Mouse (Mus musculus) granulocyte monocyte progenitor cell, adult 5-6 weeks (primary cell): ENCODE measurements around the gene Pak7. TPM values are rescaled to one million over a fixed set of nuclear protein-coding genes. Genes with fewer than 3 reads are reported as not detected.

Experiments
- ATAC-seq: replicated peaks from 2 replicates; pipeline ENCODE4 v1.8.0; 2016; ENCODE audit warnings: mild to moderate bottlenecking, moderate TSS enrichment, inconsistent platforms; ENCODE audit not compliant: poor library complexity, severe bottlenecking
- total RNA-seq, 2 experiments: library from RNA; stranded (forward) in 1 of 2; stranded (reverse) in 1 of 2; fragments of 200-712, 200-1000 nt in 1 of 2; fragments of >200 nt in 1 of 2; fragmentation: Nextera tagmentation in 1 of 2; gene quantifications; 2 replicates each; pipeline ENCODE4 v1.2.3; 2014 to 2017

The Pak7 gene
- total RNA-seq, 2 experiments from 2014 or later: not detected

DNA sequence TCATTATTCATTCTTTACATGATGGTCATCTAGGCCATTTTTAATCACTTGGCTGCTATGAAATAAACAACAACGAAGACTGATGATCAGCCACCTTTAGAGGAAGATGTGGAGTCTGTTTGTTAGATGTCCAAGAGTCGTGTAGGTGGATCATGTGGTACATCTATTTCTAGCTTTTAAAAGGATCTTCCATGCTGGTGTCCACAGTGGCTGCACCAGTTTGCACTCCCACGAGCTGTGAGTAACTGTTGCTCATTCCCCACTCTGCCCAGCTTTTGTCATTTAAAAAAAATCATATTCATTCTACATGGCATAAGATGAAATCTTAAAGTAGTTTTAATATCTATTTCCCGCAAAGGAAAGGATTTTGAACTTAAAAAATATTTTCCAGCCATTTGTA lies 183.7 kb downstream of the Pak7 start:
- no peak for ATAC-seq

DNA sequence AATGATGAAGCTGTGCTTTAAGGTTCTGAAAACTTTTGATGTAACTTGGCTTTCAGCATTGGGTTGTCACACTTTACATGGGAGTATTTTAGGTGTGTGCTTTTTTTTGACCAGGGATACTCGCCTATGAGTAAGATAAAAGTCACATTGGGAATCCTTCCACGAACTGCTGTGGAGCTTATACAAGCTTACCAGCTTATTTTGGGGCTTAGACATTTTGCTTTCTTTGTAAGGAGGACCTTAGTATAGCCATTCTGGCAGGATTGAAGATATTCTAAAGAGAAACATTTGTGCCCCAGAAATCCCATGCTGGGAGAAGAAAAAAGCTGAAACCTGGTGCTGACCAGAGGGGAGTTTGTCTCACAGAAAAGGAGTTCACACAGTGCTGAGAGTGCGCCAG lies 212.7 kb downstream of the Pak7 start:
- no peak for ATAC-seq

DNA sequence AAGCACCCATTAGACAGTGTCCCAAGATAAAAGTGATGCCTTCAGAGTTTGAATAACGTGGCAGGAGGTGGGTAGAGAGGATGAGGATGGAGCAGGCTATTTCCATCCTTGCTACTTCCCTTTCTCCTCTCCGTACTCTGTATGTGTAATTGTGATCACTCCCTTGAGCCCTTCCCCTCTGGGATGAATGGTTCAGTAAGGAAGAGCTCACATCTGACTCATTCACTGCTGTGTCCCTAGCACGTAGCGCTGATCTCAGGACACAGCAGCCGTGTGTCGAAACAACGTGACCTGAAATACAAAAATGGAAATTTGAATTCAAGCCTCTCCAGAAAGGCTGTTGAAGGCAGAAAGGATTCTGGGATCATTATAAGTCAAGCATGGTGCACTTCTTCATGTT lies 237.0 kb downstream of the Pak7 start:
- ATAC-seq: no peak

DNA sequence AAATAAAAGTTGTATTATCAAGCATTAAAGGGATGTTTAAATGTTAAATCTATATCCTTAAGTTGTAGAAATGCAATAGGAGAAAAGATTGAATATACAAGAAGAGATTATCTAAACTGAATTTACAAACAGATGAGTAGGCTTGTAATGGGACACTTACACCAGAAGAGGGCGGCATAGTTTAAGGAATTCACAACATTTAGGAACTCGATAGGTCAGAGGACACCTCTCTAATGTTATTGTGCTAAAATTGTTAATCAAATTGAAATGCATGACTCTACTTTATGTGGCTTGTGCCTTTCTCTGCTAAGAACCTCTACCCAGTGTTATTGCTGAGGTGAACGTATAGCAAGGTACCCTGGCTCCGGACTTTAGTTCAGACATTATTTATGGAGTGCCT lies 238.2 kb downstream of the Pak7 start:
- ATAC-seq: peak; percentile 68

DNA sequence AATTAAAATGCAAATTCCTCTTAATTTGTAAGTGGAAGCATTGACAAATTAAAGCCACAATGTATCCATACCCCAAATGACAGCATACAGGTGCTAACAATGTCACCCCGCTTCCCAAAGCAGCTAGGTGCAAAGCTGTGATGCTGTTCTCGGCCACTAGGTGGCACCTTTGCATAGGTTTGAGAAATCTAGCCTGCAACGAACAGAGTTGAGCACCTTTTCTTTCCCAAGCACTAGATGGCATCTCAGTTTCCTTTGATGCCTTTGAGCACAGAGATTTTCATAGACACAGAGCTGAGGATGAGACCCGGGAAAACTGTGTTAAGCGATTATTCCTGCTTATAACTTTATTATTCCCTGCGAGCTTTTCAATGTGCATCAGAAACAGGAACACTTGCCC lies 238.8 kb downstream of the Pak7 start:
- ATAC-seq: peak; percentile 97

DNA sequence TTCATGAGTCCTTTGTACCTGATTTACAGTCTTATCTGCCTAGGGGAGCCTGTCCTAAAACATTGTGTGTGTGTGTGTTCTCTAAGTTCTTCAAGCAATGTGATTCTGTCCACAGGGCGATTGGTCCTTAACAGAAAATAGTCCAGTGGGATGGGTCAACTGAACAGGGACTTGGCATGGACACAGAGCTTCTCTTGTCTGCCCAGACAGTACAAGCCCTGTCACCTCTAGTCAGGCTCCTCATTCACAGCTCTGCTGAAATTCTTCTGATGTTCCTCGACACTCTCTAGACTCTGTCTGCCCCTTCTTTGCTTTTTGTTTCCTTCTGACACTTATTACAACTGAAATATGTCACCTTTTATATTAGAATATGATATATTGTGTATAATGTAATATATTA lies 247.0 kb downstream of the Pak7 start:
- ATAC-seq: no peak

DNA sequence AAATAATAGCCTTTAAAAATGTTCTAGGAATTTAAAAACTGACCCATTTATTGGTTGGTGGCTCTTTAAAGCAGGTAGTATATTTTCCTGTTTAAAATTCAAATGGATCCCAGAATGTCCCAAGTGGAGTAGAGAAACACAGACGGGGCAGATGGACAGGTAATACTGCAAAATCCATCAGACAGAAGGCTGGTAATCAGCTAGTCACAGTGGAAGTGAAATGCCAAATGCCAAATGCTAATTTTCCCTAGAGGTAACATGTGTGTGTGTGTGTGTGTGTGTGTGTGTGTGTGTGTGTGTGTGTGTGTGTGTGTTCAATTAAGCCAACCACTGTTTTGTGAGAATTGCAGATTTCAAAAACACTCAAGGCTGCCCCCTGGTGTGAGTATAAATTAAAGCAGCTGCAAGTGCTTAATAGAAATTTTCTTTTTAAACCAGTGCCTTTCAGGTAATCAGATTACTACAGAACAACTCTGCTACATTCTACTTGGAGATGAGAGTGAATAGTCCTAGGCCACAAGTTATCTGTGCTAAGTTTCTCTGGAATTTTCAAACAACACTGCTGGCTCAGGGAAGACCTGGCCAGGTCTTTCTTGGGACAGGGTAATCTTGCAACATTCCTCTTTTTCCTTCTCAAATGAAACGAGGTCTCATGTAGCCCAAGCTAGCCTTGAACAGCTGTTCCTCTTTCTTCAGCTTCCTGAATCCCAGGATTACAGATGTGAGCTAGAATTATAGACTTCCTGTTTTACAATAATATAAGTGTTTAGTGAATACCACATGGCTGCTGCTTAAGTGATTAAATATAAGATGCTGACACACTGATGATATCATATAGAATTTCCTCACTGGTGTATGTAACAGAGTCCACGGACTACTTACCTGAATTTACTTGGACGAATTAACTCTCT lies 248.4 kb downstream of the Pak7 start:
- ATAC-seq: peak; percentile 75

DNA sequence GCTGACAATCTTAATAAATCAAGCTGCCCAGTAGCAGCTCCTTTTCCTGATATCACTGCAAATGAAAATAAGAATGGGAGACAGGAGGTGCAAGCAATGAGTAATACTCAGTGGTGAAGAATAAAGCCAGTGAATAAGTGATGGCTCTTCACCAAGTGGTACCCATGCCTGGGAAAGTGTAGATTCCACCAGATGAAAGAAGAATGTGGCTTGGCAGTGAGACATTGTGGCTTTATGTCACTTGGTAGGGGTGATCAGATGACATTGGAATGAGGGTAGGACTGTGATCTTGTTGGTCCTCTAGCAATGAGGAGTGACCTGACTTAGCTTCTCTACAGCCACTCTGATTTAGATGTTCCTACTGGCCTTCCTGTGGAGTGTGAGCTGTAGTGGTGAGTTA lies 249.3 kb downstream of the Pak7 start:
- no peak for ATAC-seq

DNA sequence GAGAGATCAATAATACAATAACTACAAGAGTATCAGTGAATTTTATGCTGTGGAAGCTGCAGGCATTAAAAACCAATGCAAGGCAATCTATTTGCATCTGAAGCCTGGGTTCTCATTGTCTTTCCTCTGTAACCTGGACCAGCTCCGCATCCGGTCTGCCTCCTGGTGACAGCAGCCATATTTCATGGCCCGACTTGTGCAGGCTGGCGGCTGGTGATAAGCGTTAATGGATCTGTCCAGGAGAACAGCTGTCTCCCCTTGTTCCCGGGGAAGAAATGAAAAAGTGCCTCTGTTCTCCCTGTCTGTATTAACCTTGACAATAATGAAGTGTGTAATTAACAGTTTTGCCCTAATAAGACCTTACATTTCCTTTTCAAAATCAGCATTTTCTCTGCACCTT lies 265.9 kb downstream of the Pak7 start:
- ATAC-seq: no peak

DNA sequence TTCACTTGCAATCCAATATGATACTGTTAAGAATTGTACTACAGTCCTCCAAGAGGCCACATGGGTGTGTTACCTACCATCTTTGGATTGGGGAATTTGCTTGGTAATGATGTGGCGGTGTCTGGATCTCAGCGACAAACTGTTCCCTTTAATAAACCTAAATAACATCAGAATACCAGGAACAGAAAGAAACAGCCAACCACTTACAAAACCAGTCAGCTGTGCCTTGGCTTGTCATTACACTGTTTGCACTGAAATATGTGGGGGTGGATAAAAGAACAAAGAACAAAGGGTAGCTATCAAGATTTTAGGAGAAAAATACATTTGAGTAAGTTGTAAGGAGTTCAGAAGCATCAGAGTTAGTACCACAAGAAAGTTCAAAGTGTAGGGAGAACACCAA lies 269.8 kb downstream of the Pak7 start:
- ATAC-seq: no peak

DNA sequence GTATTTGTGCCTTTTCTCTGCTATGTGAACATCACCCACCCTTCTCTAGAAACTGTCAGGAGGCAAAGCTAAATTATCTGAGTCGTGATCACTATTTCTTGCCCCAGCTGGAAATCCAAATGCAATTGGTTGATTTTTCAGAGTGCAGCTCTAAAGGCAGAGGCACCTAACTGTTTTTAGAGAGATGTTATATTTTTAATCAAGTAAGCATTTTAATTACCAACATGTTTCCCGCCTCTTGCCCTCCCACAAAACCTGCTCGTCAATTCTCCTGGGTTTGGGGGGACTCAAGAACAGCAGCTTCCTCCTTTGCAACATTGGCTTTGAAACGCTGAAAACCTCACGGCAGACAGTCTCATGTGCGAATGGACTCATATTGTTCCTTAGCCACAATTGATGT lies 274.4 kb downstream of the Pak7 start:
- no peak for ATAC-seq

DNA sequence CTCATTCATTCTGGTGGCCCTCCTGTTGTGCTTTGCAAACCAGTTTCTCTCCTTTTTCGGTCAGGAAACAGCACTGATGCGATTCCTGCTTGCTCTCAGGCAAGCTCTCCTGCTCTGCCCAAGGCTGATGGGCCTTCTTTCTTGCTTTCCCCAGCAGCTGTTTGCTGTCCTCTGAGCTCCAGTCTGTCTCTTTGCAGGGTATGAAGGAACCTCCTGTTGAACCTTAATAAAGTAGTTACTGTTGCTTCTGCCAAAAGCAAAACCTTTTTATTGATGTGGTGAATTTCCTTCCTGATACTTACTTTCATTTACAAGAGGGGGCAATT lies 278.8 kb downstream of the Pak7 start:
- no peak for ATAC-seq

DNA sequence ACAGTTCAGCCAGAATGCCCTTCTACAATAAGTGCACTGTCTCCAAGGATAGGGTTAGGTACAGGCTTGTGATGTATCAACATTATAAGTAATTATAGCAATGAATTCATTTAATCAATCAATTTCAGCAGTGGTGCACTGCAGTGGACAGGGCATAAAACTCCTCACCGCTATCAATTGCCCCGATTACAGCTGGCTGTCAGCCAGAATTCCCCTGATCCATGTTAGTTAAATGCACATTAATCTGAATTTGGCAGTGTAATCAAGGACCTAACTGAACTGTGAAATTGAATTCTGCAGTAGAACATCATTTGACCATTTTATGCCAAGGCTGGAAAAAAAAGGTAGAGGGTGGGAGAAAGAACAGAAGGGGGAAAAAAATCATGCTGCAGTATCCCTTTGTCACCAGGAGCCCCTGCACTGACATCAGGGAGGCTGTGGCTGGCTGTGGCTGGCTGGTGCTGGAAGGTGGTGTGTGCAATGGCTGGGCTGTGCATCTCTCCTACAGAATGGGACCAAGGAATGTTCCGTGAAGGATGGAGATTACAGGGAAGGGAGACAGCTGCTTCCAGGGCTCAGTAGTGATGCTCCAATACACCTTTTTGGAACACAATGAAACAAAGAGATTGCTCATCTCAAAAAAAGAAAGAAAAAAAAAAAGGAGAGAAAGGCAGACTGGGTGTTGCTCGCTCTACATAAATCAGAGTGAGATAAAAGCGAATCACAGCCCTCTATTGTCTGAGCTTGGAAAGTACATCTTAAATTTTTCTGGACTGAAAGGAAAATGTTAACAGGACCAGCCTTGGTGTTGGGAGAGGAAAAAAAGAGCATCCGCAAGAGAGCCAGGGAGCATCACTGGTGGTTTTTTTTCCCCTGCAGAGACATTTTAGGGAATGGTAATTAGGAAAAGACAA lies 279.4 kb downstream of the Pak7 start:
- no peak for ATAC-seq

DNA sequence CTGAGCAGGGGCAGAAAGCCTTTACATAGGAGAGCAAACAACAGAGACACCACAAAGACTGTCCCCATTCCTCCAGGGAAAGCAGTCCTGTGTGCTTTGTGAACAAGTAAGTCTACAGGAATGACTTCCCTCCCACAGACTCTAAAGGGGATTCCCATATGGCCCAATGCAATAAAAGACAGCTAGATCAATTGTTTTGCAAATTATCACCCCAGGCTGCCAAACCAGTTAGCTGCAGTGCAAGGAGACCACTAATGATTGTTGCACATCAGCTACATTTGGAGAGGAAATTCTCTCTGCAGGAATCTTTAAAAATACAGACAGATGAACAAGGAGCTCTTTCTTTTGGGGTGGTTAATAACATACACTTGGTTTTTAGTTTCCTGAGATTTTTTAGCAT lies 280.2 kb downstream of the Pak7 start:
- no peak for ATAC-seq

DNA sequence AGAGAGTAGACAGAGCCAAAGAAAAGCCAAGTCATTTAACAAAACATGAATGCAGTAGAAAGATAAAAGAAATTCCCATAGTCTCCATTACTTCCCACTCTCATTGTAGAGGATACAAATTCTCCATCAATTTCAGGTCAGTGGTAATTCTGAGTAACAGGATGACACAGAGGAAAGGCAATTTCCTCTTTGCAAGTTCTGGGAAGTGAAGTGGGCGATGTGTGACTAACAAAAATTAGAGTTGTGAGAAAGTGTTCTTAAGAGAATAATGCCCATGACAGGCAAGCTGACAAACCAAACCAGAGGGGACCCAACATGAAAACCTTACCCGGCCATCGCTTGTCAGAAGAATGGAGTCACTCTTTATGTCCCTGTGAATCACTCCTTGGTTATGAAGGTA lies 290.6 kb downstream of the Pak7 start:
- no peak for ATAC-seq

DNA sequence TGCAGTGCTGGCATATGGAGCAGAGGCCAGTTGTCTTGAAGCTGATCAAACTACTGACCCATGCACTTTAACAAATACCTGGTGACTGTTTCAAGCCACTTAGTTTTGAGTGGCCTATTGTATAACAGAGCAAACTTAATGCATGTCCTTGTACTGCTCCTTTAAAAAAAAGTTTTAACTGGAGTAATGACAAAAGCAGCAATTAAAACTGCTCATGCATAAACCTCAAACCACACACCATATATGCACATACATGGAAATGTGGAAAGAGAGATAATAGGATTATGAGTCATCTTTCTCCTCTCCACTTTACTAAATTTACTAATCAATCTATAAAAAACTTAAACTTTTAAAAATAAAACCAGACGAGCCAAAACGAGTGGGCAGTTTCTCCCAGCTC lies 291.8 kb downstream of the Pak7 start:
- no peak for ATAC-seq

DNA sequence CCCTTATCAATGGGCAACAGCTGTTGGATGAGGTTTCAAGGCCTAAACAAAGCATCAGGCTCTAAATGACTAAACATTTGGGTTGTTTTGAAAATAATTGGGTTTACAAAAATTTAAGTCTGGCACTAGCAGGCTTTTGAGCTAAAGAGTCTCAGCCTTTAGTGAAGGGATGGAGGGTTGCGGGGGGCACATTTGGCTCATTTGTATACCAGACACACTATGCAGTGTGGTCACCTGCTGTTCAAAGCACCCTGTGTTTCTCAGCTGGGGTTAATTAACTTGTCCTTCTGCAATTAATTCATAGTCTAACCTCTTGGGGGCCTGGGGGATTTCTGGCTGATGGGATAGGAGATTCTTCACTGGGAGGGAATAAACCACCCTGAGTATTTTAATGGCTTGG lies 323.4 kb downstream of the Pak7 start:
- no peak for ATAC-seq

DNA sequence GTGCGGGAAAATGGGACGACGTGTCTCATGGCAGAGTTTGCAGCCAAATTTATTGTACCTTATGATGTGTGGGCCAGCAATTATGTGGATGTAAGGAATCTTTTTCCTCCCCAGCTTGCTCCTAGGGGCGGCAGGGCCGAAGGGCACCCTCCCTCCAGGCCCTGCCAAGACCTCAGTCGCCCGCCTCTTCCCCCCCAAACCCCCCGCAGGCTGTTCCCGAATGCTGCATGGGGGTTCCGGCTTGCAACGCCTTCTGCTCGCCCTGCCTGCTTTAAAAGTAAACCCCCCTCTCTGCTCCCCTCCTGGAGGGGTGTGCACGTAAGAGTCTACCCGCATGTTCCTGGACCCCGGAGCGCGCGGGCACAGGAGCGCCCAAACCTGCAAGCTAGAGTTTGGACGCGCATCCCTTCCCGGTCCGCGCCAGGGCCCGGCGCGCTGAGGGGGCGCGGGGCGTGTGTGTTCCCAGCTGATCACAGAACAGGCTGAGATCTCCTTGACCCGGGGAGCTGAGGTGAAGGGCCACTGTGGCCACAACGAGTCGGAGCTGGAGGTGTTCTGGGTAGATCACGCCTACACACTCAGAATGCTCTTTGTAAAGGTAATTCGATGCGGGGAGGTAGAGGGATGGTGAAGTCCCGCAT lies 328.6 kb downstream of the Pak7 start:
- ATAC-seq: no peak

DNA sequence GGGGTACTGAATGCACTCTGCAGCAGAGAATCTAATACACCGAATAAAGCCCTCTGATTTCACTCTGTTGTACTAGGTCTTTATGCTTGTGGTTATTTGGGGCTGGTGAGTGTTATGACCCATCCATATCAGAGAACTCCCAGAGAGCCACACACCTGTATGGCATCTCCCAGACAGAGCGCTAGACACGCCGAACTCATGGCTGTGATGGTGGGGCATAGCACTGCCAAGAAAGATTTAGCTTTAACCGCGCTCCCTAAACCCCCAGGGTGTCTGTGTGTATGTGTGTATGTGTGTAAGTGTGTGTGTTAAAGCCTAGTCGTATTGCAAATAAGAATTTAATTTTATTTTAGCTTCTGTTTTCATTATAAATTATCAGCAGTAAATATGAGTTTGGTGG lies 329.4 kb downstream of the Pak7 start:
- no peak for ATAC-seq

DNA sequence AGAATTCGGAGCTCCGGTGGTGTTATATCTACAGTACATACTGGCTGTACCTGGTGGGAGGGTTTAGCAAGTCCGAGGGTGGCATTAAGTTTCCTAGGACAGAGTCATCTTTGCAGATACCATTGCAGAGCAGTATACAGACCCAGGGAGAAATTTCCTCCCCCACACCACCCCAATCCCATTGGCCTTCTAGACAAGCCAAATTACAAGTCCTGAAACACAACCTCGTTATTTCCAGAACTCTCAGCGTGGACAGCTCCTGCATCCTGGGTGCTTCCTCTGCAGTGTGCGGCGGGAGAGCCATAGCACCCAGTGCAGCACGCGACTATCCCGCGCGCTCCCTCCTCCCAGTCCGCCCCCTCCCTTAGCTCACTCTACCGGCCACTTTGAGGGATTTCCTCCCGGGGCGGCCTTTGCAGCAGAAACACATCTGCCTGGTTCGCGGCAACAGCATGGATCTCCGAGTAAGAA lies 329.9 kb downstream of the Pak7 start:
- ATAC-seq: peak; percentile 52; the same call in 1 of the 2 replicates

DNA sequence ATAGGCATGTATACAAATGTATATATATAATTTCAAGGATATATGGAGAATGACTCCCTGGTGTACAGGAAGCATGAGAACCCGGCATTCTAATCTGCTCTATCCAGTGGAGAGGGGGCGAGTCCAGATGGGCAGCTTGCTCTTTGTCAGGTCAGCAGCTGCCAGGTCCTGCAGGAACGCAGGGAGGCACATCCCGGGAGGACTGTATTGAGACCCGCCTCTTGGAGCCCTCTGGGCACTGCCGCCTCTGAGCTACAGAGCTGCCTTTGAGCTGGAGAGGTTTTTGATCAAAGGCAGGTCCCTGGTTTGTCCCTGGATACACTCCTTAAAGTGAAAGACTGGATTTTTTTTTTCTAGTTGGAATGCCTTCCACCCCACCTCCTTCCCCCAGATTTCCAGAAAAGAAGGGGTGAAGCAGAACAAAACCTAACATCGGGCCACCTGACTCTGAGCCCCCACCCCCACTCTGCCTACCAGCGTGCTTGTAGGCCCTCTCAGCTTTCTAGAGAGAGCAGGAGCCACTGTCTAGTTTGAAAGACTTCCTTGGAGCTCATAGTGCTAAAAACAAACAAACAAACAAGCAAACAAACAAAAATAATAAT lies 336.0 kb downstream of the Pak7 start, which contains the start of gene Lamp5:
Gene Lamp5 (plus strand): TSS at position 552 of the 602 bp plus-strand sequence.
- no peak for ATAC-seq
